Mouse (Mus musculus): ENCODE data around the gene Pim3. TPM values are rescaled to one million over a fixed set of nuclear protein-coding genes. Genes with fewer than 3 reads are reported as not detected.

The Pim3 gene
- polyA plus RNA-seq, 1 experiment from 2014 or later, result 77.7 TPM

DNA sequence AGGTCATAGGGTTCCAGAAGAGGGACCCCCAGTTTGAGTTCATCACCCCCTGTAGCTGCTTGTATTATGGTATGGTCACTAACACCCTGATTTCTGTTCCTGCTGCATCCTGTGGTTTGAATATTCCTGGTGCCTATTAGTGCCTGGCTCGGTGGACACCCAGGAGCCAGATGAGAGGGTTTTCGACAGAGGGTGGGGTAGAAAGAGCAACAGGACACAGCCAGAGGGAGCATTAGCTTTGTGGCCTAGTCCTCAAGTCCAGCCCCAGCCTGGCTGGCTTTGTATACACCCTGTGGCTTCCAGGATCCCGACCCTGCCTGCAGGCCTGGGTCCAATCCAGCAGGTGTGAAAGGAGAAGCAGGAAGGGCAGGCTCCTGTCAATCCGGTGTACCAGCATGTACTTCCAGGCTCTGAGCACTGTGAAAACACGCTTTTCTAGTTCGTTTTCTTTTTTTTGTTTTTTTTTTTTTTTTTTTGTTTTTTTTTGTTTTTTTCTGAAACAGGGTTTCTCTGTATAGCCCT, 6.0 kb upstream of the Pim3 start:
- no peak overlapping the region for H3K27ac ChIP-seq (ENCODE audit: low read length)
- no peak overlapping the region for H3K4me2 ChIP-seq (replicated peaks; ENCODE audit: low read depth, low read length)
- 72% methylated on average over 6 of the region's 6 CpGs for WGBS

DNA sequence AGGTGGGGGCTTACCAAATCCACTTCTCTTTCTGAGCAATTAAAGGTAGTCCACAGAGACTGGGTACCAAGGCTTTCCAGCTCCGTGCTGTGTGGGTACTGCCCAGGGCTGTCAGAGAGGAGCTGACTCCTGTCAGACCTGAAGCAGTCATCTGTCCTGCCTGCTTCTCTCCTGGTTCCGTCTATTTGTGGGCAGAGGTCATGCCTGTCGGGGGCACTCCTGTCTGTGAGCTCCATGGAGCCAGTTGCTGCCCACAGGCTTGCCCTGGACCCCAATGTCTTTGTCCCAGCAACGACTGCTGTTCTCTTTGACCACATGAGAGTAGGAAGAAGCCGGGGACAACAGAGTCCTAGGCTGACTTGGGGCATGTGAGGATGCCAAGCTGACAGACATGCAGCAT, 5.4 kb upstream of the Pim3 start:
- Histone ChIP-seq H3K4me1 (ENCODE audit: insufficient read depth, low read length) (peaks cover 30% of the 10 kb centered on the region), H3K9ac (replicated peaks; ENCODE audit: low read length) (no peak overlapping the region), H3K27me3 (ENCODE audit: insufficient read depth, low read length) (no peaks in the 10 kb centered on the region), H3K9me3 (ENCODE audit: low read length) (no peaks in the 10 kb centered on the region), H3K4me2 (replicated peaks; ENCODE audit: low read depth, low read length) (no peak overlapping the region), H3K4me3 (ENCODE audit: low read length) (no peak overlapping the region), H3K36me3 (ENCODE audit: insufficient read depth, low read length) (no peaks in the 10 kb centered on the region), H3K27ac (ENCODE audit: low read length) (no peak overlapping the region)
- WGBS, result 87% methylated on average over 5 of the region's 5 CpGs
- no peak for ATAC-seq (ENCODE audit: low FRiP score, low TSS enrichment)

More for the DNA sequence above, 6.0 kb upstream of the Pim3 start:
- Histone ChIP-seq H3K9ac (replicated peaks; ENCODE audit: low read length) (no peak overlapping the region; the same call in 1 of the 2 replicates), H3K27me3 (ENCODE audit: insufficient read depth, low read length) (no peaks in the 10 kb centered on the region), H3K4me1 (ENCODE audit: insufficient read depth, low read length) (peaks cover 32% of the 10 kb centered on the region), H3K9me3 (ENCODE audit: low read length) (no peaks in the 10 kb centered on the region), H3K4me3 (ENCODE audit: low read length) (no peak overlapping the region), H3K36me3 (ENCODE audit: insufficient read depth, low read length) (no peaks in the 10 kb centered on the region)
- no peak for ATAC-seq (ENCODE audit: low FRiP score, low TSS enrichment)

DNA sequence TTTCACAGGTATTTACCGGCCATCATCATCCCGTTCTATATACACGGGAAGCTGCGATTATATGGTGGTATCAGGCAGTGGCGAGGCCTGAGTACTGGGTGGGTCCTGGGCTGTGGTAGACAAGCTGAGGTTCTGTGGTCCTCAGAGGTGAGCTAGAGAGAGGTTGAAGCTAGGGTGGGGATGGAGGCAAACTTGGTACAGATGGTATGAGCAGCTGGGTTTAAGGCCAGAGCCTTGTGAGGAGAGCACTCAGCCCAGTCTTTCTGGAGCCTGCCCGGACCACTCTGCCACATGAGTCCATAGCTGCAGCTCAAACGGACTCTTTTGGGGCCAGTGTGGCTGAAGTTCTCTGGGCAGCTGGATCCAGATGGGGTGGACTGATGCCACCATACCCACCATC, 4.6 kb upstream of the Pim3 start:
- no peak overlapping the region for H3K27ac ChIP-seq (ENCODE audit: low read length)

DNA sequence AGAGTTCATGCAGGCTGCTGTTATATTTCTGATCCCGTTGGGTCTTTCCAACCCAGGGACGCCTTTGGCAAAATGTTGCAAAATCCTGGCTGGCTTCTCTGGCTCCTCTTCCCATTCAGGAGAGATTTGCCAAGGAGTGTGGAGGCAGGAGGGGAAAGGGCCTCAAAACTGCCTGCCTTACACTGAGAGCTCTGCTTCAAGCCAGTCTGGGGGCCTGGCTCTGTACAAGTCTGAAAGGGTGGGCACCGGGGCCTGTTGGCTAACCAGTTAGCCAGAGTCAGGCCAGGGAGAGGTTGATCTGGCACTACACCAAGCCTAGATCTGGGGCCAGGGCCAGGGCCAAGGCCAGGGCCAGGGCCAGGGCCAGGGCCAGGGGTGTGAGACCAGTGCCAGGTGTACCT, 3.8 kb upstream of the Pim3 start:
- Histone ChIP-seq H3K9ac (replicated peaks; ENCODE audit: low read length) (no peak overlapping the region; the same call in 1 of the 2 replicates), H3K27ac (ENCODE audit: low read length) (no peak overlapping the region), H3K27me3 (ENCODE audit: insufficient read depth, low read length) (no peaks in the 10 kb centered on the region), H3K4me3 (ENCODE audit: low read length) (no peak overlapping the region), H3K4me2 (replicated peaks; ENCODE audit: low read depth, low read length) (no peak overlapping the region), H3K36me3 (ENCODE audit: insufficient read depth, low read length) (no peaks in the 10 kb centered on the region), H3K9me3 (ENCODE audit: low read length) (no peaks in the 10 kb centered on the region), H3K4me1 (ENCODE audit: insufficient read depth, low read length) (peaks cover 29% of the 10 kb centered on the region)
- WGBS, result 89% methylated on average over 3 of the region's 3 CpGs
- no peak for ATAC-seq (ENCODE audit: low FRiP score, low TSS enrichment)

More for the DNA sequence above, 4.6 kb upstream of the Pim3 start:
- 93% methylated on average over 7 of the region's 7 CpGs for WGBS
- Histone ChIP-seq H3K4me2 (replicated peaks; ENCODE audit: low read depth, low read length) (no peak overlapping the region), H3K4me1 (ENCODE audit: insufficient read depth, low read length) (peaks cover 26% of the 10 kb centered on the region), H3K27me3 (ENCODE audit: insufficient read depth, low read length) (no peaks in the 10 kb centered on the region), H3K9me3 (ENCODE audit: low read length) (no peaks in the 10 kb centered on the region), H3K9ac (replicated peaks; ENCODE audit: low read length) (no peak overlapping the region), H3K36me3 (ENCODE audit: insufficient read depth, low read length) (no peaks in the 10 kb centered on the region), H3K4me3 (ENCODE audit: low read length) (no peak overlapping the region)
- ATAC-seq (ENCODE audit: low FRiP score, low TSS enrichment), result no peak

DNA sequence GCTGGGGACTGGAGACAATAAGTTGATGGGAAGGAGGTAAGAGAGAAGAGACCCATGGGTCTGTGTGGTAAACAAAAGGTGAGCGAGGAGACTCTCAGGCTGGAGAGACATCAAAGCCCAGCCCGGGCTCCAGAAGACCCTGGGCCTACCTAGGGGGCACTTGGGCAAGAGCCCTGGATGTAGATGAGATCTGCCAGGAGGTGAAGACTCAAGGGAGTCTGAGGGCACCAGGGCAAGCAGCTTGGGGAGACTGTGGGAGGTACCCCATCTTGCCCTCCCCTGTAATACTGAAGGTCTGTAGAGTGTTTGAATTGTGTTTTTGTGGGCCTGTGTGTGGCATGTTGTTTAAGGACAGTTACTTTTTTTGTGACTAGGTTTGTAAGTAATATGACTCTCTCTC, 3.3 kb upstream of the Pim3 start:
- H3K4me3 ChIP-seq (ENCODE audit: low read length), result no peak overlapping the region
- no peaks in the 10 kb centered on the region for H3K27me3 ChIP-seq (ENCODE audit: insufficient read depth, low read length)
- ATAC-seq (ENCODE audit: low FRiP score, low TSS enrichment), result no peak
- H3K9ac ChIP-seq (replicated peaks; ENCODE audit: low read length), result peak overlapping the region; percentile 22; the same call in 1 of the 2 replicates
- H3K4me2 ChIP-seq (replicated peaks; ENCODE audit: low read depth, low read length), result no peak overlapping the region
- H3K9me3 ChIP-seq (ENCODE audit: low read length), result no peaks in the 10 kb centered on the region
- WGBS, result 69% methylated on average over 2 of the region's 2 CpGs
- H3K27ac ChIP-seq (ENCODE audit: low read length), result no peak overlapping the region
- no peaks in the 10 kb centered on the region for H3K36me3 ChIP-seq (ENCODE audit: insufficient read depth, low read length)
- peaks cover 28% of the 10 kb centered on the region for H3K4me1 ChIP-seq (ENCODE audit: insufficient read depth, low read length)

DNA sequence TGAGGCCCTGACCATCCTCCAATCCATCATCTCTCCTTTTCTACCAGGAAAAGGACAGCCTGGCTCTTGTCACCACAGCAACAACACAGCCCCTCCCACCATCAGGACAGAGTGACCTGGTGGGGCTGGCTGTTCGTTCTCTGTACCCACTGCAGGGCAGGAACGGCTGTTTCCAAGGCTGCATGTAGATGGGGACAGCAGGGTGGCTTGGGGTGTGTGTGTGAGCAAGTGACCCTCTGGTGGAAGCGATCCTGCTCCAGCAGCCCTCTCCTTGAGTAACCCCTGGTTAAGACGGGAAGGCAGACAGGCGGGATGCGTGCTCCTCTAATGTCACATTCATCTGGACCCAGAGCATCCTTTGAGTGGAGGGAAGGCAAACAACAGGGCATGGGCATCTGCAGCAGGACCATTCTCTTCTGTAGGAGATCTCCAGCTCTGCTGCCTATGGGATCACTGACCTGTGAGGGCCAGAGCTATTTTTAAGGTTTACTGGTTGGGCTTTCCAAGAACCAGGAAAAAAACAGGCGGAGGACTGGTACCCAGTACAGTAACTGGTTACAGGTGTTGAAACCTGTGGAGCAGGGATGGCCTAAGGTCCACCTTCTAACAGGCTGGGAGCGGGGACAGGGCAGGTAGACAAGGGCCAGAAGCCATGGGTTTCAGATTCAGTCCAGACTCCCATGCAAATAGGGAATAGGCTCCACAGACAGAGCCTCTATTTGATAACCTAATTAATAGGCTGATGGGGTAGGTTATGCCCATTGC, 2.6 kb upstream of the Pim3 start:
- Histone ChIP-seq H3K9me3 (ENCODE audit: low read length) (no peaks in the 10 kb centered on the region), H3K27ac (ENCODE audit: low read length) (no peak overlapping the region), H3K4me2 (replicated peaks; ENCODE audit: low read depth, low read length) (no peak overlapping the region), H3K4me3 (ENCODE audit: low read length) (no peak overlapping the region), H3K27me3 (ENCODE audit: insufficient read depth, low read length) (no peaks in the 10 kb centered on the region), H3K4me1 (ENCODE audit: insufficient read depth, low read length) (peaks cover 27% of the 10 kb centered on the region), H3K9ac (replicated peaks; ENCODE audit: low read length) (no peak overlapping the region), H3K36me3 (ENCODE audit: insufficient read depth, low read length) (peaks cover 5% of the 10 kb centered on the region; the same call in 1 of the 2 replicates)
- no peak for ATAC-seq (ENCODE audit: low FRiP score, low TSS enrichment)
- 73% methylated on average over 8 of the region's 8 CpGs for WGBS

DNA sequence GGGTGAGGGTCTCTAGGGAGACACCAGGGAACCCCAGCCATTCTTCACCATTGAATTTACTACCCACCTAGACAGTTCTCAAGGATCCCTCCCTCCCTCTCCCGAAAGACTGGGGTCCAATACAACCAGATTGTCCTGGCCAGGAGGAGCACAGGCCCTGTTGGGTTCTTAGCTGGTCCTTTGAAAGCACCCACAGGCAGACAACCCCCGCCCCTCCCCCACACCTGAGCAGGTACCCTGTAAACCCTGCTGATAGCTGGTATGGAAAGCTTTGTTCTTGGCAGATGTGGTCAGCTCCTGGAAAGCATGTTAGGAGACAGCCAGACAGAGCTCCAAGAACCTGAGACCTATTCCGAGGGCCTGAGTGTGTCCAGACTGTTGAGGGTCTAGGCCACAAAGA, 1.2 kb upstream of the Pim3 start:
- H3K9ac ChIP-seq (replicated peaks; ENCODE audit: low read length), result no peak overlapping the region
- 92% methylated on average over 3 of the region's 3 CpGs for WGBS
- peaks cover 16% of the 10 kb centered on the region for H3K36me3 ChIP-seq (ENCODE audit: insufficient read depth, low read length)
- H3K4me3 ChIP-seq (ENCODE audit: low read length), result no peak overlapping the region
- peaks cover 29% of the 10 kb centered on the region for H3K4me1 ChIP-seq (ENCODE audit: insufficient read depth, low read length)
- no peak for ATAC-seq (ENCODE audit: low FRiP score, low TSS enrichment)
- H3K9me3 ChIP-seq (ENCODE audit: low read length), result no peaks in the 10 kb centered on the region
- no peaks in the 10 kb centered on the region for H3K27me3 ChIP-seq (ENCODE audit: insufficient read depth, low read length)
- H3K4me2 ChIP-seq (replicated peaks; ENCODE audit: low read depth, low read length), result no peak overlapping the region
- no peak overlapping the region for H3K27ac ChIP-seq (ENCODE audit: low read length)

DNA sequence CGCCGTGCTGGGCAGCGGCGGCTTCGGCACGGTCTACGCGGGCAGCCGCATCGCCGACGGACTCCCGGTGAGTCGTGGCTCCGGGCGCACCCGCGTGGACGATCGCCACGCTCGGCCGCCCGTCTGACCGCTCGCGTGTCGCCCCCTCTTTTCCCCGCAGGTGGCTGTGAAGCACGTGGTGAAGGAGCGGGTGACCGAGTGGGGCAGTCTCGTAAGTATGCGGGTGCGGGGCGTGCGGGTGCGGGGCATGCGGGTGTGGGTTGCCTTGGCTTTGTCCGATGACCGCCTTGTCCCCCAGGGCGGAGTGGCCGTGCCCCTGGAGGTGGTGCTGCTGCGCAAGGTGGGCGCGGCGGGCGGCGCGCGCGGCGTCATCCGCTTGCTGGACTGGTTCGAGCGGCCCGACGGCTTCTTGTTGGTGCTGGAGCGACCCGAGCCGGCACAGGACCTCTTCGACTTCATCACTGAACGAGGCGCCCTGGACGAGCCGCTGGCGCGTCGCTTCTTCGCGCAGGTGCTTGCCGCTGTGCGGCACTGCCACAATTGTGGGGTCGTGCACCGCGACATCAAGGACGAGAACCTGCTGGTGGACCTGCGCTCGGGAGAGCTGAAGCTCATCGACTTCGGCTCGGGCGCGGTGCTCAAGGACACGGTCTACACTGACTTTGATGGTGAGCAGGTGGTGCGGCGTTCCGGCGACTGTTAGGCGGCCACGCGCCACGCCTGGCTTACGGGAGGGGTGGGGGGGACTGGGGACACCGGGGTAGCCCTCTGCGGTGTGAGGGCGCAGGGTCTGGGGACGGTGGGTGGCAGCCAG, 1.1 kb downstream of the Pim3 start:
- peak; percentile 2; the same call in 1 of the 2 replicates for ATAC-seq (ENCODE audit: low FRiP score, low TSS enrichment)
- Histone ChIP-seq H3K4me1 (ENCODE audit: insufficient read depth, low read length) (peaks cover 50% of the 10 kb centered on the region), H3K9me3 (ENCODE audit: low read length) (no peaks in the 10 kb centered on the region), H3K4me2 (replicated peaks; ENCODE audit: low read depth, low read length) (peak overlapping the region; percentile 90), H3K9ac (replicated peaks; ENCODE audit: low read length) (peak overlapping the region; percentile 97), H3K27ac (ENCODE audit: low read length) (peak overlapping the region; percentile 97), H3K27me3 (ENCODE audit: insufficient read depth, low read length) (no peaks in the 10 kb centered on the region), H3K36me3 (ENCODE audit: insufficient read depth, low read length) (peaks cover 25% of the 10 kb centered on the region), H3K4me3 (ENCODE audit: low read length) (peak overlapping the region; percentile 96)
- WGBS, result under 1% methylated on average over 82 of the region's 98 CpGs

DNA sequence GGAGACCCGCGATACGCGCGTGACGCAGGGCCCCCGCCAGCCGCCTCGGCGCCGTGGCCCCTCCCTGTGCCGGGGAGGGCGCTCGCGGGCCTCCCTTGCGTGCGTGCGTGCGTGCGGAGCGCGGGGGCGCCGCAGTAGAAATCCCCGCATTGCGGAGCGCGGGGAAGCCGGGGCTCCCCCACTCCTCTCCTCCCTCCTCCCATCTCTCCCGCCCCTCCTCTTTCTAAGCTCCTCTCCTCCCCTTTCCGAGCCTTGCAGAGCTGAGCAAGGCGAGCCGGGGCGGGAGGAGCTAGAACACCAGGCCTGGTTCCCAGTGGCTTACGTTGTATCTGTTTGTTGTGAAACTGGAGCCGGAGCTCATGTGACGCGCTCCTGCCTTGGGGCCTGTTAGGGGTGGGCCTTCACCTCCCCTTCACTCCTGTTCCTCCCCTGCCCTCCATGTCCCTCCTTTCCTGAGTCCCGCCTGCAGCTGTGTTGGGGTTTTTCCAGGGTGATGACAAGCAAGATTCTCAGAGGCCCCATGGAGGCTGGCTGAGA, 1.8 kb downstream of the Pim3 start:
- H3K4me1 ChIP-seq (ENCODE audit: insufficient read depth, low read length), result peaks cover 53% of the 10 kb centered on the region
- peak overlapping the region; percentile 97 for H3K9ac ChIP-seq (replicated peaks; ENCODE audit: low read length)
- H3K9me3 ChIP-seq (ENCODE audit: low read length), result no peaks in the 10 kb centered on the region
- peak overlapping the region; percentile 96 for H3K4me3 ChIP-seq (ENCODE audit: low read length)
- ATAC-seq (ENCODE audit: low FRiP score, low TSS enrichment), result peak; percentile 86
- peaks cover 25% of the 10 kb centered on the region for H3K36me3 ChIP-seq (ENCODE audit: insufficient read depth, low read length)
- WGBS, result under 1% methylated on average over 36 of the region's 39 CpGs
- H3K27ac ChIP-seq (ENCODE audit: low read length), result peak overlapping the region; percentile 97
- peak overlapping the region; percentile 90 for H3K4me2 ChIP-seq (replicated peaks; ENCODE audit: low read depth, low read length)
- no peaks in the 10 kb centered on the region for H3K27me3 ChIP-seq (ENCODE audit: insufficient read depth, low read length)

Data from kidney, embryonic 16.5 days (tissue).